Mouse (Mus musculus) lung, embryonic 15.5 days (tissue): ENCODE data around the gene Wwc2. TPM values are rescaled to one million over a fixed set of nuclear protein-coding genes. Genes with fewer than 3 reads are reported as not detected.

Experiments
- ATAC-seq: fragments of 200-750 bp; cut with Nextera tagmentation; 2 replicates; pipeline ENCODE4 v1.8.0; 2017; ENCODE audit warnings: moderate number of reproducible peaks, borderline replicate concordance; ENCODE audit not compliant: low FRiP score, low TSS enrichment; ENCODE audit errors: extremely low read depth
- H3K27ac ChIP-seq: fragments of 300-500 bp; sonication (generic); 2 replicates; pipeline ENCODE4 v1.5.1; 2015; ENCODE audit warnings: moderate library complexity, mild to moderate bottlenecking, inconsistent platforms
- H3K27me3 ChIP-seq: fragments of 300-500 bp; sonication (generic); 2 replicates; pipeline ENCODE4 v1.6.1; 2015; ENCODE audit warnings: inconsistent platforms
- H3K36me3 ChIP-seq: fragments of 300-500 bp; sonication (generic); 2 replicates; pipeline ENCODE4 v1.6.1; 2015; ENCODE audit warnings: inconsistent platforms
- H3K4me1 ChIP-seq: fragments of 300-500 bp; sonication (generic); 2 replicates; pipeline ENCODE4 v1.6.1; 2015; ENCODE audit warnings: inconsistent platforms
- H3K4me2 ChIP-seq: fragments of 300-500 bp; sonication (generic); 2 replicates; pipeline ENCODE4 v1.6.1; 2015; ENCODE audit warnings: inconsistent platforms, mild to moderate bottlenecking, moderate library complexity
- H3K4me3 ChIP-seq: fragments of 300-500 bp; sonication (generic); 2 replicates; pipeline ENCODE4 v1.5.1; 2015; ENCODE audit warnings: mild to moderate bottlenecking, inconsistent platforms
- H3K9ac ChIP-seq: fragments of 300-500 bp; sonication (generic); 2 replicates; pipeline ENCODE4 v1.6.1; 2015; ENCODE audit warnings: inconsistent platforms
- H3K9me3 ChIP-seq: fragments of 300-500 bp; sonication (generic); 2 replicates; pipeline ENCODE4 v1.6.1; 2016; ENCODE audit warnings: inconsistent platforms
- WGBS: fragments of 180-500 bp; shearing (Covaris S2); methylation state at CpG from one replicate; pipeline ENCODE4 v1.1.7; 2015; 5-methylcytosine and 5-hydroxymethylcytosine counted together
- polyA plus RNA-seq: library from polyadenylated mRNA; unstranded; fragments of >200 nt; fragmentation: Nextera tagmentation; extraction: Ambion mirVana; gene quantifications from 2 replicates; pipeline ENCODE4 v1.2.1, GENCODE M21; 2015

Wwc2 gene
- polyA plus RNA-seq, 1 experiment from 2014 or later, result 13.9 TPM

- no peaks in the 10 kb centered on the region for H3K9me3 ChIP-seq
- WGBS, result 81% methylated on average over 2 of the region's 2 CpGs
- no peak overlapping the region for H3K4me2 ChIP-seq
- H3K4me3 ChIP-seq, result no peak overlapping the region
- no peak overlapping the region for H3K9ac ChIP-seq
- no peaks in the 10 kb centered on the region for H3K4me1 ChIP-seq
- no peaks in the 10 kb centered on the region for H3K36me3 ChIP-seq
- ATAC-seq, result no peak
- no peaks in the 10 kb centered on the region for H3K27me3 ChIP-seq
- H3K27ac ChIP-seq, result no peak overlapping the region
These were observed 188.4 kb downstream of the Wwc2 start for GRCm38 (mm10) chr8:47802349-47802748.

- Histone ChIP-seq H3K9ac (no peak overlapping the region), H3K4me1 (no peaks in the 10 kb centered on the region), H3K9me3 (no peaks in the 10 kb centered on the region), H3K4me2 (no peak overlapping the region), H3K27me3 (no peaks in the 10 kb centered on the region), H3K27ac (no peak overlapping the region), H3K4me3 (no peak overlapping the region), H3K36me3 (no peaks in the 10 kb centered on the region)
- WGBS, result 43% methylated on average over 6 of the region's 6 CpGs
- no peak for ATAC-seq
These were observed 191.3 kb downstream of the Wwc2 start for GRCm38 (mm10) chr8:47799438-47799837.

- H3K27ac ChIP-seq, result no peak overlapping the region
- no peaks in the 10 kb centered on the region for H3K27me3 ChIP-seq
- no peak overlapping the region for H3K9ac ChIP-seq
- H3K36me3 ChIP-seq, result no peaks in the 10 kb centered on the region
- no peak overlapping the region for H3K4me2 ChIP-seq
- H3K4me1 ChIP-seq, result no peaks in the 10 kb centered on the region
- WGBS, result 69% methylated on average over 9 of the region's 9 CpGs
- ATAC-seq, result no peak
- no peaks in the 10 kb centered on the region for H3K9me3 ChIP-seq
- H3K4me3 ChIP-seq, result no peak overlapping the region
These were observed 198.7 kb downstream of the Wwc2 start for GRCm38 (mm10) chr8:47791986-47792385.

GRCm38 (mm10) chr8:47787705-47788104 is 203.0 kb downstream of the Wwc2 start:
- H3K9me3 ChIP-seq, result no peaks in the 10 kb centered on the region
- no peaks in the 10 kb centered on the region for H3K4me1 ChIP-seq
- no peak overlapping the region for H3K4me3 ChIP-seq
- no peak for ATAC-seq
- 30% methylated on average over 10 of the region's 10 CpGs for WGBS
- no peaks in the 10 kb centered on the region for H3K27me3 ChIP-seq
- no peak overlapping the region for H3K4me2 ChIP-seq
- H3K36me3 ChIP-seq, result no peaks in the 10 kb centered on the region
- no peak overlapping the region for H3K9ac ChIP-seq
- H3K27ac ChIP-seq, result no peak overlapping the region

GRCm38 (mm10) chr8:47786323-47786722 is 204.4 kb downstream of the Wwc2 start:
- H3K4me2 ChIP-seq, result no peak overlapping the region
- no peak overlapping the region for H3K9ac ChIP-seq
- no peaks in the 10 kb centered on the region for H3K36me3 ChIP-seq
- 92% methylated on average over 15 of the region's 15 CpGs for WGBS
- no peak overlapping the region for H3K4me3 ChIP-seq
- no peaks in the 10 kb centered on the region for H3K27me3 ChIP-seq
- no peaks in the 10 kb centered on the region for H3K4me1 ChIP-seq
- ATAC-seq, result no peak
- H3K27ac ChIP-seq, result no peak overlapping the region
- H3K9me3 ChIP-seq, result no peaks in the 10 kb centered on the region

GRCm38 (mm10) chr8:47784436-47784835 is 206.3 kb downstream of the Wwc2 start:
- Histone ChIP-seq H3K4me1 (no peaks in the 10 kb centered on the region), H3K27me3 (no peaks in the 10 kb centered on the region), H3K9me3 (no peaks in the 10 kb centered on the region), H3K9ac (no peak overlapping the region), H3K36me3 (no peaks in the 10 kb centered on the region), H3K4me2 (no peak overlapping the region), H3K27ac (no peak overlapping the region), H3K4me3 (no peak overlapping the region)
- WGBS, result 75% methylated on average over 7 of the region's 7 CpGs
- no peak for ATAC-seq

- H3K4me2 ChIP-seq, result no peak overlapping the region
- H3K4me1 ChIP-seq, result no peaks in the 10 kb centered on the region
- no peak overlapping the region for H3K9ac ChIP-seq
- no peak overlapping the region for H3K27ac ChIP-seq
- H3K36me3 ChIP-seq, result no peaks in the 10 kb centered on the region
- ATAC-seq, result no peak
- H3K9me3 ChIP-seq, result no peaks in the 10 kb centered on the region
- WGBS, result 91% methylated on average over 6 of the region's 6 CpGs
- no peaks in the 10 kb centered on the region for H3K27me3 ChIP-seq
- H3K4me3 ChIP-seq, result no peak overlapping the region
These were observed 206.8 kb downstream of the Wwc2 start for GRCm38 (mm10) chr8:47783944-47784343.

GRCm38 (mm10) chr8:47783544-47783943 is 207.2 kb downstream of the Wwc2 start:
- H3K9me3 ChIP-seq, result no peaks in the 10 kb centered on the region
- no peak overlapping the region for H3K9ac ChIP-seq
- no peaks in the 10 kb centered on the region for H3K27me3 ChIP-seq
- ATAC-seq, result no peak
- 82% methylated on average over 2 of the region's 2 CpGs for WGBS
- H3K4me1 ChIP-seq, result no peaks in the 10 kb centered on the region
- H3K36me3 ChIP-seq, result no peaks in the 10 kb centered on the region
- H3K27ac ChIP-seq, result no peak overlapping the region
- H3K4me2 ChIP-seq, result no peak overlapping the region
- no peak overlapping the region for H3K4me3 ChIP-seq

GRCm38 (mm10) chr8:47781881-47782280 is 208.8 kb downstream of the Wwc2 start:
- WGBS, result 91% methylated on average over 4 of the region's 4 CpGs

GRCm38 (mm10) chr8:47779589-47779988 is 211.1 kb downstream of the Wwc2 start:
- ATAC-seq, result no peak
- H3K9me3 ChIP-seq, result no peaks in the 10 kb centered on the region
- H3K36me3 ChIP-seq, result no peaks in the 10 kb centered on the region
- no peak overlapping the region for H3K27ac ChIP-seq
- H3K4me3 ChIP-seq, result no peak overlapping the region
- H3K27me3 ChIP-seq, result no peaks in the 10 kb centered on the region
- H3K9ac ChIP-seq, result no peak overlapping the region
- no peak overlapping the region for H3K4me2 ChIP-seq
- WGBS, result 64% methylated on average over 6 of the region's 6 CpGs
- H3K4me1 ChIP-seq, result no peaks in the 10 kb centered on the region

More at GRCm38 (mm10) chr8:47781881-47782280, 208.8 kb downstream of the Wwc2 start:
- Histone ChIP-seq H3K4me3 (no peak overlapping the region), H3K36me3 (no peaks in the 10 kb centered on the region), H3K27ac (no peak overlapping the region), H3K27me3 (no peaks in the 10 kb centered on the region), H3K4me2 (no peak overlapping the region), H3K9me3 (no peaks in the 10 kb centered on the region), H3K4me1 (no peaks in the 10 kb centered on the region), H3K9ac (no peak overlapping the region)
- no peak for ATAC-seq

GRCm38 (mm10) chr8:47777415-47777814 is 213.3 kb downstream of the Wwc2 start:
- no peak overlapping the region for H3K4me2 ChIP-seq
- WGBS, result 88% methylated on average over 7 of the region's 7 CpGs
- H3K9ac ChIP-seq, result no peak overlapping the region
- H3K9me3 ChIP-seq, result no peaks in the 10 kb centered on the region
- no peaks in the 10 kb centered on the region for H3K4me1 ChIP-seq
- no peaks in the 10 kb centered on the region for H3K27me3 ChIP-seq
- H3K4me3 ChIP-seq, result no peak overlapping the region
- no peaks in the 10 kb centered on the region for H3K36me3 ChIP-seq
- no peak overlapping the region for H3K27ac ChIP-seq
- no peak for ATAC-seq
